In genomic region chr7:58844449-58844848, GRCm38 (mm10) we compare ENCODE assay signal across 8 mouse cellular contexts.
DNase-seq lines count a peak whose midpoint lies in the region; ATAC-seq and TF ChIP-seq lines count a peak whose summit lies in the region.

No protein-coding gene starts in this region.

- TF ChIP-seq CTCF in hindbrain, postnatal 0 days (IDR thresholded peaks at IDR 0.05; ENCODE audit: low read depth), result no peak
- no peak for TF ChIP-seq CTCF in midbrain, postnatal 0 days (IDR thresholded peaks at IDR 0.05)

- no peaks in the 10 kb centered on the region for H3K27me3 ChIP-seq in kidney, embryonic 15.5 days
- no peaks in the 10 kb centered on the region for H3K27me3 ChIP-seq in forebrain, embryonic 10.5 days (ENCODE audit: poor library complexity, severe bottlenecking)
- no peaks in the 10 kb centered on the region for H3K27me3 ChIP-seq in hindbrain, postnatal 0 days (ENCODE audit: insufficient read depth, low read length)
- H3K27me3 ChIP-seq in midbrain, postnatal 0 days (ENCODE audit: insufficient read depth, low read length), result no peaks in the 10 kb centered on the region

- WGBS in kidney, embryonic 15.5 days, result 42% methylated on average over 4 of the region's 4 CpGs
- 32% methylated on average over 4 of the region's 4 CpGs for WGBS in forebrain, embryonic 10.5 days
- WGBS in hindbrain, postnatal 0 days, result 25% methylated on average over 4 of the region's 4 CpGs
- 11% methylated on average over 4 of the region's 4 CpGs for WGBS in midbrain, postnatal 0 days

- no peaks in the 10 kb centered on the region for H3K9me3 ChIP-seq in kidney, embryonic 15.5 days (replicated peaks)
- H3K9me3 ChIP-seq in forebrain, embryonic 10.5 days, result no peaks in the 10 kb centered on the region
- H3K9me3 ChIP-seq in hindbrain, postnatal 0 days (ENCODE audit: low read length), result no peaks in the 10 kb centered on the region
- no peaks in the 10 kb centered on the region for H3K9me3 ChIP-seq in midbrain, postnatal 0 days (ENCODE audit: low read length)

- ATAC-seq in kidney, embryonic 15.5 days (replicated peaks; ENCODE audit: low FRiP score), result 0 out of 2 replicates have a peak, but pooled peaks have one; percentile 12
- ATAC-seq in hindbrain, postnatal 0 days, result peak; percentile 28
- peak; percentile 48; the same call in 1 of the 2 replicates for ATAC-seq in midbrain, postnatal 0 days (ENCODE audit: low FRiP score)

- H3K4me1 ChIP-seq in kidney, embryonic 15.5 days, result peaks cover 25% of the 10 kb centered on the region
- H3K4me1 ChIP-seq in forebrain, embryonic 10.5 days, result peaks cover 28% of the 10 kb centered on the region
- peaks cover 21% of the 10 kb centered on the region for H3K4me1 ChIP-seq in hindbrain, postnatal 0 days (ENCODE audit: insufficient read depth, low read length)
- peaks cover 9% of the 10 kb centered on the region for H3K4me1 ChIP-seq in midbrain, postnatal 0 days (ENCODE audit: insufficient read depth, low read length)

- H3K9ac ChIP-seq in kidney, embryonic 15.5 days, result no peak overlapping the region
- no peak overlapping the region; the same call in 1 of the 2 replicates for H3K9ac ChIP-seq in hindbrain, postnatal 0 days (replicated peaks; ENCODE audit: low read length)
- H3K9ac ChIP-seq in midbrain, postnatal 0 days (replicated peaks; ENCODE audit: low read length, poor library complexity, severe bottlenecking), result no peak overlapping the region

- no peak overlapping the region for H3K4me3 ChIP-seq in kidney, embryonic 15.5 days (replicated peaks)
- peak overlapping the region; percentile 24; the same call in 1 of the 2 replicates for H3K4me3 ChIP-seq in forebrain, embryonic 10.5 days
- peak overlapping the region; percentile 8; the same call in 1 of the 2 replicates for H3K4me3 ChIP-seq in hindbrain, postnatal 0 days (ENCODE audit: low read length)
- H3K4me3 ChIP-seq in midbrain, postnatal 0 days (ENCODE audit: low read depth, low read length), result no peak overlapping the region

- H3K4me2 ChIP-seq in kidney, embryonic 15.5 days, result peak overlapping the region; percentile 44
- peak overlapping the region; percentile 48 for H3K4me2 ChIP-seq in hindbrain, postnatal 0 days (ENCODE audit: low read depth, low read length)
- peak overlapping the region; percentile 13; the same call in 1 of the 2 replicates for H3K4me2 ChIP-seq in midbrain, postnatal 0 days (ENCODE audit: low read depth, low read length, poor library complexity, severe bottlenecking)

- no peak for DNase-seq in kidney, postnatal 10 days
- no peak for DNase-seq in forebrain, embryonic 10.5 days (ENCODE audit: extremely low spot score, low spot score)
- DNase-seq in hindbrain, postnatal 0 days (ENCODE audit: low spot score), result no peak
- DNase-seq in midbrain, postnatal 0 days (ENCODE audit: low spot score), result no peak
- no peak for DNase-seq in frontal cortex, postnatal 36 days (ENCODE audit: low spot score in 2 of 2)
- no peak for DNase-seq in T-cell, adult 2 months (ENCODE audit: low spot score)
- DNase-seq in left cerebral cortex, adult 9 months (ENCODE audit: low spot score in 2 of 2), result no peak

- H3K27ac ChIP-seq in kidney, embryonic 15.5 days, result peak overlapping the region; percentile 64
- H3K27ac ChIP-seq in forebrain, embryonic 10.5 days, result peak overlapping the region; percentile 78
- peak overlapping the region; percentile 93 for H3K27ac ChIP-seq in hindbrain, postnatal 0 days
- peak overlapping the region; percentile 96 for H3K27ac ChIP-seq in midbrain, postnatal 0 days (ENCODE audit: low read depth, low read length)

- H3K36me3 ChIP-seq in kidney, embryonic 15.5 days, result no peaks in the 10 kb centered on the region
- no peaks in the 10 kb centered on the region for H3K36me3 ChIP-seq in forebrain, embryonic 10.5 days (replicated peaks)
- H3K36me3 ChIP-seq in hindbrain, postnatal 0 days (ENCODE audit: insufficient read depth, low read length), result no peaks in the 10 kb centered on the region
- H3K36me3 ChIP-seq in midbrain, postnatal 0 days (ENCODE audit: insufficient read depth, low read length), result no peaks in the 10 kb centered on the region

Comparison
In these comparisons a context has a peak if more than half of its experiments do, and no peak if none do; other contexts are left out.
1. H3K4me3 ChIP-seq: peak in forebrain, embryonic 10.5 days (single experiment) and hindbrain, postnatal 0 days (single experiment); none in kidney, embryonic 15.5 days (single experiment) and midbrain, postnatal 0 days (single experiment).
2. Peak in every context shown above with its lines, with median percentiles within 50 percentile points of each other: ATAC-seq, H3K27ac ChIP-seq and H3K4me2 ChIP-seq.